Mouse (Mus musculus): ENCODE results near the gene Pard6a. TPM values are rescaled to one million over a fixed set of nuclear protein-coding genes. Genes with fewer than 3 reads are reported as not detected.

Pard6a gene
- polyA plus RNA-seq, 1 experiment from 2014 or later = 8.8 TPM

- TF ChIP-seq CTCF (IDR thresholded peaks at IDR 0.05; ENCODE audit: low read depth) = no peak
- Histone ChIP-seq H3K27ac (ENCODE audit: low read depth, low read length) (no peak overlapping the region), H3K4me3 (ENCODE audit: low read depth, low read length) (no peak overlapping the region), H3K9ac (ENCODE audit: low read depth, low read length) (no peak overlapping the region), H3K4me1 (replicated peaks; ENCODE audit: control insufficient read depth, insufficient read depth, low read length) (no peaks in the 10 kb centered on the region; the same call in 1 of the 2 replicates), H3K27me3 (replicated peaks; ENCODE audit: control insufficient read depth, insufficient read depth, low read length) (no peaks in the 10 kb centered on the region), H3K4me2 (replicated peaks; ENCODE audit: low read depth) (no peak overlapping the region), H3K9me3 (ENCODE audit: control insufficient read depth) (no peaks in the 10 kb centered on the region), H3K36me3 (ENCODE audit: control insufficient read depth, insufficient read depth) (no peaks in the 10 kb centered on the region)
- ATAC-seq = no peak
- WGBS = 89% methylated on average over 6 of the region's 6 CpGs
These were observed 4.0 kb downstream of the Pard6a start for GRCm38 (mm10) chr8:105704955-105705354.

GRCm38 (mm10) chr8:105706426-105706825 lies 5.5 kb downstream of the Pard6a start:
- Histone ChIP-seq H3K4me3 (ENCODE audit: low read depth, low read length) (no peak overlapping the region), H3K36me3 (ENCODE audit: control insufficient read depth, insufficient read depth) (no peaks in the 10 kb centered on the region), H3K4me2 (replicated peaks; ENCODE audit: low read depth) (no peak overlapping the region), H3K9me3 (ENCODE audit: control insufficient read depth) (no peaks in the 10 kb centered on the region), H3K27ac (ENCODE audit: low read depth, low read length) (no peak overlapping the region), H3K4me1 (replicated peaks; ENCODE audit: control insufficient read depth, insufficient read depth, low read length) (no peaks in the 10 kb centered on the region), H3K27me3 (replicated peaks; ENCODE audit: control insufficient read depth, insufficient read depth, low read length) (no peaks in the 10 kb centered on the region), H3K9ac (ENCODE audit: low read depth, low read length) (no peak overlapping the region)
- no peak for TF ChIP-seq CTCF (IDR thresholded peaks at IDR 0.05; ENCODE audit: low read depth)
- WGBS = 88% methylated on average over 12 of the region's 12 CpGs
- no peak for ATAC-seq

- Histone ChIP-seq H3K36me3 (ENCODE audit: control insufficient read depth, insufficient read depth) (no peaks in the 10 kb centered on the region), H3K9me3 (ENCODE audit: control insufficient read depth) (no peaks in the 10 kb centered on the region), H3K27me3 (replicated peaks; ENCODE audit: control insufficient read depth, insufficient read depth, low read length) (no peaks in the 10 kb centered on the region), H3K4me1 (replicated peaks; ENCODE audit: control insufficient read depth, insufficient read depth, low read length) (no peaks in the 10 kb centered on the region), H3K27ac (ENCODE audit: low read depth, low read length) (no peak within 1 kb of the TSS), H3K4me3 (ENCODE audit: low read depth, low read length) (peak within 1 kb of the TSS; percentile 63), H3K9ac (ENCODE audit: low read depth, low read length) (peak within 1 kb of the TSS; percentile 41), H3K4me2 (replicated peaks; ENCODE audit: low read depth) (peak within 1 kb of the TSS; percentile 98)
- TF ChIP-seq CTCF (IDR thresholded peaks at IDR 0.05; ENCODE audit: low read depth) = no peak
- 2% methylated on average over 51 of the region's 55 CpGs for WGBS
- ATAC-seq = peak; percentile 70
These were observed 6.8 kb downstream of the Pard6a start, which contains the start of the genes 4933405L10Rik and Enkd1 for GRCm38 (mm10) chr8:105707498-105708403. Gene 4933405L10Rik, plus strand, starts transcription at chr8:105707655. Gene Enkd1, minus strand, starts transcription at chr8:105708210.

GRCm38 (mm10) chr8:105708675-105709074 lies 7.7 kb downstream of the Pard6a start:
- no peak overlapping the region for H3K27ac ChIP-seq (ENCODE audit: low read depth, low read length)
- H3K9ac ChIP-seq (ENCODE audit: low read depth, low read length) = no peak overlapping the region
- no peaks in the 10 kb centered on the region for H3K9me3 ChIP-seq (ENCODE audit: control insufficient read depth)
- no peak for TF ChIP-seq CTCF (IDR thresholded peaks at IDR 0.05; ENCODE audit: low read depth)
- H3K4me2 ChIP-seq (replicated peaks; ENCODE audit: low read depth) = peak overlapping the region; percentile 98; the same call in 1 of the 2 replicates
- H3K27me3 ChIP-seq (replicated peaks; ENCODE audit: control insufficient read depth, insufficient read depth, low read length) = no peaks in the 10 kb centered on the region
- 91% methylated on average over 8 of the region's 8 CpGs for WGBS
- no peak for ATAC-seq
- no peak overlapping the region for H3K4me3 ChIP-seq (ENCODE audit: low read depth, low read length)
- H3K36me3 ChIP-seq (ENCODE audit: control insufficient read depth, insufficient read depth) = no peaks in the 10 kb centered on the region
- no peaks in the 10 kb centered on the region for H3K4me1 ChIP-seq (replicated peaks; ENCODE audit: control insufficient read depth, insufficient read depth, low read length)

GRCm38 (mm10) chr8:105709317-105709716 lies 8.4 kb downstream of the Pard6a start:
- Histone ChIP-seq H3K27me3 (replicated peaks; ENCODE audit: control insufficient read depth, insufficient read depth, low read length) (no peaks in the 10 kb centered on the region), H3K4me3 (ENCODE audit: low read depth, low read length) (no peak overlapping the region), H3K9ac (ENCODE audit: low read depth, low read length) (no peak overlapping the region), H3K9me3 (ENCODE audit: control insufficient read depth) (no peaks in the 10 kb centered on the region), H3K4me1 (replicated peaks; ENCODE audit: control insufficient read depth, insufficient read depth, low read length) (no peaks in the 10 kb centered on the region), H3K4me2 (replicated peaks; ENCODE audit: low read depth) (no peak overlapping the region), H3K36me3 (ENCODE audit: control insufficient read depth, insufficient read depth) (no peaks in the 10 kb centered on the region), H3K27ac (ENCODE audit: low read depth, low read length) (no peak overlapping the region)
- ATAC-seq = no peak
- TF ChIP-seq CTCF (IDR thresholded peaks at IDR 0.05; ENCODE audit: low read depth) = no peak
- 77% methylated on average over 14 of the region's 14 CpGs for WGBS

GRCm38 (mm10) chr8:105712286-105712685 lies 11.3 kb downstream of the Pard6a start:
- no peak overlapping the region for H3K4me2 ChIP-seq (replicated peaks; ENCODE audit: low read depth)
- H3K36me3 ChIP-seq (ENCODE audit: control insufficient read depth, insufficient read depth) = no peaks in the 10 kb centered on the region; the same call in 1 of the 2 replicates
- no peaks in the 10 kb centered on the region for H3K27me3 ChIP-seq (replicated peaks; ENCODE audit: control insufficient read depth, insufficient read depth, low read length)
- no peak overlapping the region for H3K9ac ChIP-seq (ENCODE audit: low read depth, low read length)
- ATAC-seq = no peak
- no peak overlapping the region for H3K27ac ChIP-seq (ENCODE audit: low read depth, low read length)
- H3K4me1 ChIP-seq (replicated peaks; ENCODE audit: control insufficient read depth, insufficient read depth, low read length) = no peaks in the 10 kb centered on the region
- H3K9me3 ChIP-seq (ENCODE audit: control insufficient read depth) = no peaks in the 10 kb centered on the region
- WGBS = 86% methylated on average over 3 of the region's 3 CpGs
- no peak for TF ChIP-seq CTCF (IDR thresholded peaks at IDR 0.05; ENCODE audit: low read depth)
- no peak overlapping the region for H3K4me3 ChIP-seq (ENCODE audit: low read depth, low read length)

Data from intestine, postnatal 0 days (tissue).